Mouse (Mus musculus): ENCODE measurements around the gene Ccdc159. TPM values are rescaled to one million over a fixed set of nuclear protein-coding genes. Genes with fewer than 3 reads are reported as not detected.

Gene Ccdc159
- polyA plus RNA-seq, 1 experiment: 26.9 TPM

GRCm38 (mm10) chr9:21932445-21933137 is 5.3 kb downstream of the Ccdc159 start:
- DNase-seq (ENCODE audit: extremely low spot score in 1 of 2, low spot score in 1 of 2): no peak

GRCm38 (mm10) chr9:21934021-21934420 is 6.8 kb downstream of the Ccdc159 start:
- no peak for DNase-seq (ENCODE audit: extremely low spot score in 1 of 2, low spot score in 1 of 2)

GRCm38 (mm10) chr9:21935466-21936131 is 8.3 kb downstream of the Ccdc159 start:
- no peak for DNase-seq (ENCODE audit: extremely low spot score in 1 of 2, low spot score in 1 of 2)

- DNase-seq (ENCODE audit: extremely low spot score in 1 of 2, low spot score in 1 of 2): peak; percentile 98
Measured at GRCm38 (mm10) chr9:21936692-21937570, 9.7 kb downstream of the Ccdc159 start, which contains the start of gene Plppr2. Gene Plppr2, plus strand, starts transcription at chr9:21937033.

- peak in 1 of 2 experiments; percentile 67 for DNase-seq (ENCODE audit: extremely low spot score in 1 of 2, low spot score in 1 of 2)
Measured at GRCm38 (mm10) chr9:21937711-21938175, 10.5 kb downstream of the Ccdc159 start.

GRCm38 (mm10) chr9:21938234-21938855 is 11.1 kb downstream of the Ccdc159 start:
- DNase-seq (ENCODE audit: extremely low spot score in 1 of 2, low spot score in 1 of 2): no peak

GRCm38 (mm10) chr9:21943046-21943445 is 15.8 kb downstream of the Ccdc159 start:
- DNase-seq (ENCODE audit: extremely low spot score in 1 of 2, low spot score in 1 of 2): no peak

- DNase-seq (ENCODE audit: extremely low spot score in 1 of 2, low spot score in 1 of 2): no peak
Measured at GRCm38 (mm10) chr9:21943638-21944037, 16.4 kb downstream of the Ccdc159 start.

GRCm38 (mm10) chr9:21944267-21944666 is 17.0 kb downstream of the Ccdc159 start:
- DNase-seq (ENCODE audit: extremely low spot score in 1 of 2, low spot score in 1 of 2): no peak

- no peak for DNase-seq (ENCODE audit: extremely low spot score in 1 of 2, low spot score in 1 of 2)
Measured at GRCm38 (mm10) chr9:21947540-21948130, 20.4 kb downstream of the Ccdc159 start.

- no peak for DNase-seq (ENCODE audit: extremely low spot score in 1 of 2, low spot score in 1 of 2)
Measured at GRCm38 (mm10) chr9:21948146-21948545, 20.9 kb downstream of the Ccdc159 start.

GRCm38 (mm10) chr9:21948790-21949189 is 21.5 kb downstream of the Ccdc159 start:
- peak in 1 of 2 experiments; percentile 55 for DNase-seq (ENCODE audit: extremely low spot score in 1 of 2, low spot score in 1 of 2)

- peak in 1 of 2 experiments; percentile 40 for DNase-seq (ENCODE audit: extremely low spot score in 1 of 2, low spot score in 1 of 2)
Measured at GRCm38 (mm10) chr9:21950322-21950721, 23.1 kb downstream of the Ccdc159 start.

GRCm38 (mm10) chr9:21951977-21952376 is 24.7 kb downstream of the Ccdc159 start:
- peak in 1 of 2 experiments; percentile 13 for DNase-seq (ENCODE audit: extremely low spot score in 1 of 2, low spot score in 1 of 2)

- DNase-seq (ENCODE audit: extremely low spot score in 1 of 2, low spot score in 1 of 2): peak; percentile 78 to 86
Measured at GRCm38 (mm10) chr9:21953600-21953999, 26.3 kb downstream of the Ccdc159 start.

- peak in 1 of 2 experiments; percentile 16 for DNase-seq (ENCODE audit: extremely low spot score in 1 of 2, low spot score in 1 of 2)
Measured at GRCm38 (mm10) chr9:21954635-21955034, 27.4 kb downstream of the Ccdc159 start.

- no peak for DNase-seq (ENCODE audit: extremely low spot score in 1 of 2, low spot score in 1 of 2)
Measured at GRCm38 (mm10) chr9:21955225-21955569, 27.9 kb downstream of the Ccdc159 start.

- peak; percentile 98 to 100 for DNase-seq (ENCODE audit: extremely low spot score in 1 of 2, low spot score in 1 of 2)
Measured at GRCm38 (mm10) chr9:21955570-21956281, 28.5 kb downstream of the Ccdc159 start, which contains the start of gene Swsap1. Gene Swsap1, plus strand, starts transcription at chr9:21955755.

- no peak for DNase-seq (ENCODE audit: extremely low spot score in 1 of 2, low spot score in 1 of 2)
Measured at GRCm38 (mm10) chr9:21958372-21958771, 31.1 kb downstream of the Ccdc159 start.
